8 mouse cellular contexts compared by ENCODE assay signal in genomic region chr8:122611295-122612133, GRCm38 (mm10). TPM values are rescaled to one million over a fixed set of nuclear protein-coding genes. Genes with fewer than 3 reads are reported as not detected.
DNase-seq lines count a peak whose midpoint lies in the region; ATAC-seq and TF ChIP-seq lines count a peak whose summit lies in the region.

Gene Galns (minus strand): TSS chr8:122611463.
Gene Trappc2l (plus strand): TSS chr8:122611640.

- in situ Hi-C loops in CH12.LX (cut with MboI; ENCODE audit: low pct_ligation_motif_present, low pct_unique_long_range_greater_than_20kb, low sequenced_read_pairs) = no loop called here

- H3K4me2 ChIP-seq in CH12.LX (ENCODE audit: insufficient read depth, low read depth, poor library complexity, severe bottlenecking) = peak within 1 kb of the TSS; percentile 92
- H3K4me2 ChIP-seq in forebrain, embryonic 11.5 days (ENCODE audit: low read depth, low read length, severe bottlenecking) = peak within 1 kb of the TSS; percentile 88
- peak within 1 kb of the TSS; percentile 93 for H3K4me2 ChIP-seq in heart, embryonic 16.5 days (ENCODE audit: low read depth, low read length)
- peak within 1 kb of the TSS; percentile 96 for H3K4me2 ChIP-seq in liver, embryonic 15.5 days
- H3K4me2 ChIP-seq in neural tube, embryonic 12.5 days (replicated peaks) = peak within 1 kb of the TSS; percentile 91

- dilution Hi-C loops in CH12.LX (cut with MboI; ENCODE audit: extremely low pct_ligation_motif_present, extremely low pct_unique_long_range_greater_than_20kb, low sequenced_read_pairs) = no loop called here

- H3K36me3 ChIP-seq in CH12.LX (replicated peaks in 1 of 2; ENCODE audit: control insufficient read depth in 1 of 2, insufficient read depth in 1 of 2, low read length in 1 of 2) = peaks cover 5 to 37% of the 10 kb centered on the region in 2 experiments
- H3K36me3 ChIP-seq in forebrain, embryonic 11.5 days (ENCODE audit: control insufficient read depth, insufficient read depth, low read length) = no peaks in the 10 kb centered on the region
- H3K36me3 ChIP-seq in heart, embryonic 16.5 days (ENCODE audit: control insufficient read depth, insufficient read depth) = peaks cover 4% of the 10 kb centered on the region; the same call in 1 of the 2 replicates
- H3K36me3 ChIP-seq in liver, embryonic 15.5 days (replicated peaks) = peaks cover 4% of the 10 kb centered on the region; the same call in 1 of the 2 replicates
- H3K36me3 ChIP-seq in neural tube, embryonic 12.5 days = no peaks in the 10 kb centered on the region; the same call in 1 of the 2 replicates

- peaks cover 11 to 48% of the 10 kb centered on the region in 2 experiments for H3K4me1 ChIP-seq in CH12.LX (ENCODE audit: control insufficient read depth in 1 of 2, insufficient read depth in 2 of 2)
- H3K4me1 ChIP-seq in forebrain, embryonic 11.5 days (replicated peaks; ENCODE audit: control insufficient read depth, insufficient read depth, low read length) = peaks cover 5% of the 10 kb centered on the region; the same call in 1 of the 2 replicates
- peaks cover 17% of the 10 kb centered on the region for H3K4me1 ChIP-seq in heart, embryonic 16.5 days (ENCODE audit: control insufficient read depth, insufficient read depth, low read length)
- peaks cover 34% of the 10 kb centered on the region for H3K4me1 ChIP-seq in liver, embryonic 15.5 days (replicated peaks)
- peaks cover 23% of the 10 kb centered on the region for H3K4me1 ChIP-seq in neural tube, embryonic 12.5 days

- no peaks in the 10 kb centered on the region for H3K79me2 ChIP-seq in CH12.LX (replicated peaks; ENCODE audit: control insufficient read depth, extremely low read depth, insufficient read depth, poor library complexity, severe bottlenecking)

- H3K27me3 ChIP-seq in CH12.LX (replicated peaks) = no peaks in the 10 kb centered on the region
- H3K27me3 ChIP-seq in forebrain, embryonic 11.5 days (ENCODE audit: control insufficient read depth, insufficient read depth, low read length) = no peaks in the 10 kb centered on the region
- H3K27me3 ChIP-seq in heart, embryonic 16.5 days (ENCODE audit: control insufficient read depth, insufficient read depth, low read length) = no peaks in the 10 kb centered on the region
- H3K27me3 ChIP-seq in liver, embryonic 15.5 days = no peaks in the 10 kb centered on the region
- H3K27me3 ChIP-seq in neural tube, embryonic 12.5 days (replicated peaks) = no peaks in the 10 kb centered on the region

- under 1% methylated on average over 54 of the region's 57 CpGs for WGBS in forebrain, embryonic 11.5 days
- WGBS in heart, embryonic 16.5 days = under 1% methylated on average over 56 of the region's 57 CpGs
- under 1% methylated on average over 57 of the region's 57 CpGs for WGBS in liver, embryonic 15.5 days (ENCODE audit: insufficient replicate concordance)
- under 1% methylated on average over 56 of the region's 57 CpGs for WGBS in neural tube, embryonic 12.5 days

- no peak for TF ChIP-seq EP300 in CH12.LX (IDR thresholded peaks at IDR 0.05; ENCODE audit: low read length)

- DNase-seq in CH12.LX (ENCODE audit: extremely low read depth) = peak; percentile 97
- DNase-seq in c-Kit-positive CD71-positive TER-119-negative erythroid progenitor cells, embryonic 14.5 days (ENCODE audit: low read depth) = peak; percentile 95
- DNase-seq in forebrain, embryonic 11.5 days (ENCODE audit: low spot score) = peak; percentile 99
- DNase-seq in kidney, postnatal 36 days = peak; percentile 97 to 98
- DNase-seq in telencephalon, adult 2 months (ENCODE audit: low read depth, low spot score) = peak; percentile 97

- TF ChIP-seq CTCF in CH12.LX (conservative IDR thresholded peaks at IDR 0.05 in 1 of 2, IDR thresholded peaks at IDR 0.05 in 1 of 2; ENCODE audit: low read depth in 2 of 2, low read length in 2 of 2) = peak in 1 of 2 experiments; percentile 32; a peak in 1 of 4 replicates

- H3K9me3 ChIP-seq in CH12.LX (replicated peaks; ENCODE audit: low read length) = no peaks in the 10 kb centered on the region
- H3K9me3 ChIP-seq in forebrain, embryonic 11.5 days (ENCODE audit: control insufficient read depth, low read length) = no peaks in the 10 kb centered on the region
- H3K9me3 ChIP-seq in heart, embryonic 16.5 days (replicated peaks; ENCODE audit: control insufficient read depth, low read length) = no peaks in the 10 kb centered on the region
- no peaks in the 10 kb centered on the region for H3K9me3 ChIP-seq in liver, embryonic 15.5 days (replicated peaks)
- no peaks in the 10 kb centered on the region for H3K9me3 ChIP-seq in neural tube, embryonic 12.5 days

- H3K27ac ChIP-seq in CH12.LX (ENCODE audit: insufficient read depth, low read depth) = peak within 1 kb of the TSS; percentile 97
- 0 out of 2 replicates have a peak within 1 kb of the TSS, but pooled peaks have one; percentile 46 for H3K27ac ChIP-seq in forebrain, embryonic 11.5 days (ENCODE audit: low read depth, low read length)
- H3K27ac ChIP-seq in heart, embryonic 16.5 days (ENCODE audit: low read length) = peak within 1 kb of the TSS; percentile 89
- H3K27ac ChIP-seq in liver, embryonic 15.5 days (replicated peaks) = peak within 1 kb of the TSS; percentile 75
- H3K27ac ChIP-seq in neural tube, embryonic 12.5 days = peak within 1 kb of the TSS; percentile 64

- ATAC-seq in forebrain, embryonic 11.5 days (replicated peaks; ENCODE audit: low FRiP score) = peak; percentile 97
- peak; percentile 99 for ATAC-seq in heart, embryonic 16.5 days (replicated peaks; ENCODE audit: extremely low read depth, insufficient read depth, low FRiP score)
- ATAC-seq in liver, embryonic 15.5 days (ENCODE audit: insufficient read depth) = peak; percentile 94
- ATAC-seq in neural tube, embryonic 12.5 days (ENCODE audit: low FRiP score, low read depth) = peak; percentile 98

- peak within 1 kb of the TSS; percentile 78 to 94 (median 80) for H3K4me3 ChIP-seq in CH12.LX (replicated peaks in 1 of 3; ENCODE audit: low read depth in 2 of 3, low read length in 2 of 3, poor library complexity in 1 of 3)
- peak within 1 kb of the TSS; percentile 74 for H3K4me3 ChIP-seq in forebrain, embryonic 11.5 days (ENCODE audit: low read depth, low read length)
- H3K4me3 ChIP-seq in heart, embryonic 16.5 days (ENCODE audit: low read length) = peak within 1 kb of the TSS; percentile 81
- peak within 1 kb of the TSS; percentile 77 for H3K4me3 ChIP-seq in liver, embryonic 15.5 days (replicated peaks)
- H3K4me3 ChIP-seq in neural tube, embryonic 12.5 days = peak within 1 kb of the TSS; percentile 72

- TF ChIP-seq RAD21 in CH12.LX (IDR thresholded peaks at IDR 0.05; ENCODE audit: low read depth, low read length) = no peak; the same call in 1 of the 2 replicates

- H3K9ac ChIP-seq in CH12.LX (ENCODE audit: insufficient read depth, low read depth) = peak within 1 kb of the TSS; percentile 72
- H3K9ac ChIP-seq in forebrain, embryonic 11.5 days (ENCODE audit: low read length) = peak within 1 kb of the TSS; percentile 66
- H3K9ac ChIP-seq in heart, embryonic 16.5 days (ENCODE audit: low read length) = peak within 1 kb of the TSS; percentile 86
- peak within 1 kb of the TSS; percentile 75 for H3K9ac ChIP-seq in liver, embryonic 15.5 days
- peak within 1 kb of the TSS; percentile 73 for H3K9ac ChIP-seq in neural tube, embryonic 12.5 days

- TF ChIP-seq POLR2A in CH12.LX (IDR thresholded peaks at IDR 0.05; ENCODE audit: low read depth, low read length) = peak; percentile 88

TF ChIP-seq in CH12.LX, 34 proteins besides CTCF, POLR2A, EP300 and RAD21 (continues in another document):
- TF ChIP-seq NRF1 (IDR thresholded peaks at IDR 0.05; ENCODE audit: low read depth, low read length) = no peak
- TF ChIP-seq CHD2 (IDR thresholded peaks at IDR 0.05; ENCODE audit: low read length) = 0 out of 2 replicates have a peak, but pooled peaks have one; percentile 4
- no peak for TF ChIP-seq JUND (conservative IDR thresholded peaks at IDR 0.05; ENCODE audit: low read depth, low read length)
- TF ChIP-seq E2F4 (IDR thresholded peaks at IDR 0.05; ENCODE audit: insufficient replicate concordance, low read depth, low read length) = no peak
- peak; percentile 74; the same call in 1 of the 2 replicates for TF ChIP-seq ELF1 (IDR thresholded peaks at IDR 0.05; ENCODE audit: low read depth, low read length)
- no peak for TF ChIP-seq TCF12 (IDR thresholded peaks at IDR 0.05; ENCODE audit: low read depth, low read length)
- peak; percentile 67 for TF ChIP-seq SIN3A (IDR thresholded peaks at IDR 0.05; ENCODE audit: low read length)
- TF ChIP-seq TBP (conservative IDR thresholded peaks at IDR 0.05; ENCODE audit: low read depth, low read length) = no peak
- no peak for TF ChIP-seq UBTF (IDR thresholded peaks at IDR 0.05; ENCODE audit: low read depth, low read length)
- no peak for TF ChIP-seq ZC3H11A (IDR thresholded peaks at IDR 0.05; ENCODE audit: low read depth, low read length)
- TF ChIP-seq ZMIZ1 (IDR thresholded peaks at IDR 0.05; ENCODE audit: low read depth, low read length) = peak; percentile 66; the same call in 1 of the 2 replicates
- peak; percentile 50 for TF ChIP-seq HCFC1 (IDR thresholded peaks at IDR 0.05; ENCODE audit: low read depth, low read length)
- peak; percentile 59; the same call in 1 of the 2 replicates for TF ChIP-seq MAX (IDR thresholded peaks at IDR 0.05; ENCODE audit: low read length)
- TF ChIP-seq PAX5 (IDR thresholded peaks at IDR 0.05; ENCODE audit: low read length) = no peak
- TF ChIP-seq RCOR1 (conservative IDR thresholded peaks at IDR 0.05; ENCODE audit: low read depth, low read length) = no peak
- TF ChIP-seq ETS1 (conservative IDR thresholded peaks at IDR 0.05; ENCODE audit: low read depth, low read length) = no peak

RNA-seq across cellular contexts. Expression of gene Galns, which starts in this region (rescaled TPM):
- total RNA-seq in CH12.LX (2012; rRNA removed) (19.8 and 25.6 TPM in 2 replicates), CH12.LX (2014; rRNA removed) (13.2 and 16.4 TPM in 2 replicates)
- 23.5 and 25.6 TPM in 2 replicates for polyA plus RNA-seq in CH12.LX (2012; ENCODE audit: insufficient read length, low read depth)
- polyA plus RNA-seq in forebrain, embryonic 11.5 days (2014; fragmentation: Nextera tagmentation; extraction: Ambion mirVana) = 4.5 and 5.8 TPM in 2 replicates
- polyA plus RNA-seq in heart, embryonic 16.5 days (2015; fragmentation: Nextera tagmentation; extraction: Ambion mirVana) = 10.0 and 10.4 TPM in 2 replicates
- 8.2 and 8.8 TPM in 2 replicates for polyA plus RNA-seq in liver, embryonic 15.5 days (2015; fragmentation: Nextera tagmentation; extraction: Ambion mirVana)
- polyA plus RNA-seq in neural tube, embryonic 12.5 days (2016; fragmentation: Nextera tagmentation; extraction: Ambion mirVana) = 4.6 and 6.2 TPM in 2 replicates

RNA-seq across cellular contexts. Expression of gene Trappc2l, which starts in this region (rescaled TPM):
- total RNA-seq in CH12.LX (2012; rRNA removed) (64.2 and 67.0 TPM in 2 replicates), CH12.LX (2014; rRNA removed) (10.1 and 15.7 TPM in 2 replicates)
- polyA plus RNA-seq in CH12.LX (2012; ENCODE audit: insufficient read length, low read depth) = 36.0 and 38.8 TPM in 2 replicates
- 39.3 and 49.9 TPM in 2 replicates for polyA plus RNA-seq in forebrain, embryonic 11.5 days (2014; fragmentation: Nextera tagmentation; extraction: Ambion mirVana)
- 58.2 and 60.1 TPM in 2 replicates for polyA plus RNA-seq in heart, embryonic 16.5 days (2015; fragmentation: Nextera tagmentation; extraction: Ambion mirVana)
- 24.2 and 33.1 TPM in 2 replicates for polyA plus RNA-seq in liver, embryonic 15.5 days (2015; fragmentation: Nextera tagmentation; extraction: Ambion mirVana)
- polyA plus RNA-seq in neural tube, embryonic 12.5 days (2016; fragmentation: Nextera tagmentation; extraction: Ambion mirVana) = 65.6 and 69.7 TPM in 2 replicates

Comparison
In these comparisons a context has a peak if more than half of its experiments do, and no peak if none do; other contexts are left out.
1. Peak in every context shown above with its lines: DNase-seq, ATAC-seq, H3K4me3 ChIP-seq and H3K27ac ChIP-seq.
2. H3K27ac ChIP-seq: peak in every context shown above with its lines; median percentile 97 in CH12.LX; 89 in heart, embryonic 16.5 days; 75 in liver, embryonic 15.5 days; 64 in neural tube, embryonic 12.5 days; 46 in forebrain, embryonic 11.5 days.